Mouse (Mus musculus): ENCODE measurements around the gene Vmn2r67. TPM values are rescaled to one million over a fixed set of nuclear protein-coding genes. Genes with fewer than 3 reads are reported as not detected.

Gene Vmn2r67
- not detected in 2 replicates for total RNA-seq (2023)

GRCm38 (mm10) chr7:85155898-85156297 lies at the start of gene Vmn2r67:
Vmn2r67 (minus strand) TSS chr7:85155998.

Other genes with a start within 250 kb of the Vmn2r67 start
- not detected in 2 replicates for gene Vmn2r65, start 191.9 kb downstream of the Vmn2r67 start, total RNA-seq (2023)
- not detected in 2 replicates for gene Vmn2r66, start 143.7 kb downstream of the Vmn2r67 start, total RNA-seq (2023)
- gene Vmn2r68, start 81.8 kb upstream of the Vmn2r67 start, total RNA-seq (2023), result not detected in 2 replicates

Data from neutrophil, adult 65 days (primary cell).